In the genomic region with DNA sequence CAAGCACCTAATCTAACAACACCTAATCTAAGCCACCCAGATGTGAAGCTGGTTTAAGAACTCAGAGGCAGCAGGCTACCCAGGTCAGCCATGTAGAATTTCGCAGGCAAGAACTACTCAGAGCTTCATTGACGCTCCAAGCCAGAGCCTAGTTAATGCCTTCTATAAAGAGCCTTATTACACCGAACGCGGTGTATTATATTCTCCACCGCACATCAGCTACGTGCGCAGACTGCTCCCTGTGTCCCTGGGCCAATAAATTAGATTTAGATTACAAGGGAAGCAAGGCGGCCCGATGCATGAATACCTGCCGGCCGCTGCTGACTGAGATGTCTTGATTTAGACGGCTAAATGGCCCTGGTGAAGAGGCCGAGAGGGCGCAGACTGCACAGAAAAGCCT, we compare ENCODE assay signal across 19 mouse cellular contexts.
DNase-seq lines count a peak whose midpoint lies in the region; ATAC-seq and TF ChIP-seq lines count a peak whose summit lies in the region.
"Had no signal": no experiment of that assay in that cellular context is flagged by ENCODE, and none has a peak within 500 bp of the region (broad histone marks: within the 10 kb centered on the region; RNA-seq: fewer than 3 reads in every experiment).

No protein-coding gene starts in this region.

- H3K27me3 ChIP-seq in forebrain, embryonic 10.5 days (ENCODE audit: poor library complexity, severe bottlenecking): no peaks in the 10 kb centered on the region
- no peaks in the 10 kb centered on the region for H3K27me3 ChIP-seq in forebrain, embryonic 15.5 days
- no peaks in the 10 kb centered on the region for H3K27me3 ChIP-seq in kidney, postnatal 0 days (ENCODE audit: insufficient read depth, low read length)
- no peaks in the 10 kb centered on the region for H3K27me3 ChIP-seq in hindbrain, embryonic 14.5 days (ENCODE audit: control insufficient read depth, insufficient read depth, low read length)
- no peaks in the 10 kb centered on the region for H3K27me3 ChIP-seq in neural tube, embryonic 12.5 days (replicated peaks)
- H3K27me3 ChIP-seq: forebrain, embryonic 13.5 days; liver, embryonic 13.5 days had no signal

- H3K9ac ChIP-seq in forebrain, embryonic 15.5 days (replicated peaks): no peak overlapping the region
- H3K9ac ChIP-seq in kidney, postnatal 0 days (ENCODE audit: low read depth, low read length): no peak overlapping the region
- H3K9ac ChIP-seq in hindbrain, embryonic 14.5 days: no peak overlapping the region
- no peak overlapping the region for H3K9ac ChIP-seq in neural tube, embryonic 12.5 days
- H3K9ac ChIP-seq: forebrain, embryonic 13.5 days; liver, embryonic 13.5 days had no signal

- WGBS in forebrain, embryonic 10.5 days: 91% methylated on average over 15 of the region's 15 CpGs
- 90% methylated on average over 15 of the region's 15 CpGs for WGBS in forebrain, embryonic 15.5 days
- WGBS in kidney, postnatal 0 days: 54% methylated on average over 15 of the region's 15 CpGs
- 56% methylated on average over 15 of the region's 15 CpGs for WGBS in hindbrain, embryonic 14.5 days
- WGBS in neural tube, embryonic 12.5 days: 64% methylated on average over 15 of the region's 15 CpGs

- peaks cover 46% of the 10 kb centered on the region for H3K4me1 ChIP-seq in forebrain, embryonic 10.5 days
- peaks cover 10% of the 10 kb centered on the region for H3K4me1 ChIP-seq in forebrain, embryonic 15.5 days
- H3K4me1 ChIP-seq in kidney, postnatal 0 days (replicated peaks; ENCODE audit: insufficient read depth, low read length): 0 out of 2 replicates have a peak, but pooled peaks cover 5% of the 10 kb centered on the region
- peaks cover 21% of the 10 kb centered on the region for H3K4me1 ChIP-seq in hindbrain, embryonic 14.5 days (replicated peaks; ENCODE audit: control insufficient read depth, insufficient read depth, low read length)
- peaks cover 26% of the 10 kb centered on the region for H3K4me1 ChIP-seq in neural tube, embryonic 12.5 days
- H3K4me1 ChIP-seq: liver, embryonic 13.5 days had no signal

- no peaks in the 10 kb centered on the region for H3K36me3 ChIP-seq in forebrain, embryonic 10.5 days (replicated peaks)
- H3K36me3 ChIP-seq in forebrain, embryonic 15.5 days: no peaks in the 10 kb centered on the region
- no peaks in the 10 kb centered on the region for H3K36me3 ChIP-seq in kidney, postnatal 0 days (ENCODE audit: insufficient read depth, low read length)
- H3K36me3 ChIP-seq in hindbrain, embryonic 14.5 days (replicated peaks; ENCODE audit: control insufficient read depth, insufficient read depth): no peaks in the 10 kb centered on the region
- no peaks in the 10 kb centered on the region for H3K36me3 ChIP-seq in neural tube, embryonic 12.5 days
- H3K36me3 ChIP-seq: liver, embryonic 13.5 days had no signal

- DNase-seq in forebrain, embryonic 10.5 days (ENCODE audit: extremely low spot score, low spot score): no peak
- DNase-seq in kidney, postnatal 0 days (ENCODE audit: low spot score): no peak
- no peak for DNase-seq in kidney, postnatal 10 days
- DNase-seq in hindbrain, embryonic 14.5 days (ENCODE audit: low spot score): no peak
- no peak for DNase-seq in thymus, postnatal 25 days
- DNase-seq: cerebellum, adult 11 months; cerebellum, postnatal 14 days; gastrocnemius, postnatal 36 days; liver, embryonic 13.5 days; right cerebral cortex, postnatal 14 days; thymus, postnatal 14 days had no signal

- no peak overlapping the region for H3K4me3 ChIP-seq in forebrain, embryonic 10.5 days
- no peak overlapping the region for H3K4me3 ChIP-seq in forebrain, embryonic 15.5 days
- H3K4me3 ChIP-seq in kidney, postnatal 0 days (replicated peaks; ENCODE audit: low read depth, low read length): no peak overlapping the region
- H3K4me3 ChIP-seq in hindbrain, embryonic 14.5 days (replicated peaks; ENCODE audit: low read length): no peak overlapping the region
- no peak overlapping the region for H3K4me3 ChIP-seq in neural tube, embryonic 12.5 days
- H3K4me3 ChIP-seq: forebrain, embryonic 13.5 days; layer of hippocampus, adult 2 months; liver, embryonic 13.5 days had no signal

- H3K9me3 ChIP-seq in forebrain, embryonic 10.5 days: no peaks in the 10 kb centered on the region
- no peaks in the 10 kb centered on the region for H3K9me3 ChIP-seq in forebrain, embryonic 15.5 days
- no peaks in the 10 kb centered on the region for H3K9me3 ChIP-seq in kidney, postnatal 0 days (replicated peaks; ENCODE audit: low read length)
- H3K9me3 ChIP-seq in hindbrain, embryonic 14.5 days (ENCODE audit: control insufficient read depth, low read length): no peaks in the 10 kb centered on the region
- no peaks in the 10 kb centered on the region for H3K9me3 ChIP-seq in neural tube, embryonic 12.5 days
- H3K9me3 ChIP-seq: forebrain, embryonic 13.5 days; liver, embryonic 13.5 days had no signal

- H3K4me2 ChIP-seq in forebrain, embryonic 15.5 days (replicated peaks): no peak overlapping the region
- H3K4me2 ChIP-seq in kidney, postnatal 0 days (ENCODE audit: low read length): no peak overlapping the region
- no peak overlapping the region for H3K4me2 ChIP-seq in hindbrain, embryonic 14.5 days (replicated peaks)
- H3K4me2 ChIP-seq in neural tube, embryonic 12.5 days (replicated peaks): no peak overlapping the region
- H3K4me2 ChIP-seq: forebrain, embryonic 13.5 days; heart, embryonic 11.5 days; liver, embryonic 13.5 days had no signal

- TF ChIP-seq CTCF in kidney, postnatal 0 days (IDR thresholded peaks at IDR 0.05; ENCODE audit: low read depth): no peak

- H3K27ac ChIP-seq in forebrain, embryonic 10.5 days: peak overlapping the region; percentile 71
- H3K27ac ChIP-seq in forebrain, embryonic 15.5 days (replicated peaks): no peak overlapping the region
- H3K27ac ChIP-seq in kidney, postnatal 0 days: 0 out of 2 replicates have a peak overlapping the region, but pooled peaks have one; percentile 38
- H3K27ac ChIP-seq in hindbrain, embryonic 14.5 days: peak overlapping the region; percentile 45
- H3K27ac ChIP-seq in neural tube, embryonic 12.5 days: peak overlapping the region; percentile 33; the same call in 1 of the 2 replicates
- H3K27ac ChIP-seq: forebrain, embryonic 13.5 days; layer of hippocampus, adult 2 months; liver, embryonic 13.5 days; stomach, postnatal 0 days had no signal

- ATAC-seq in forebrain, embryonic 15.5 days (replicated peaks): no peak
- no peak for ATAC-seq in kidney, postnatal 0 days (replicated peaks; ENCODE audit: low FRiP score, low read depth)
- peak; percentile 39; the same call in 1 of the 2 replicates for ATAC-seq in hindbrain, embryonic 14.5 days (ENCODE audit: low FRiP score)
- ATAC-seq in neural tube, embryonic 12.5 days (ENCODE audit: low FRiP score, low read depth): no peak
- no peak for ATAC-seq in CD4-positive, CD25-positive, alpha-beta regulatory T cell, adult 4 months
- ATAC-seq: intestine, postnatal 0 days had no signal
